Mouse (Mus musculus) intestine, embryonic 16.5 days (tissue): ENCODE measurements at regions not wholly inside any gene's neighbourhood (a gene's known extent, or its start where the extent isn't known, plus 50 kb on each side); places are given as distances from the start of the nearest gene placed in this dataset.
"Not testable (repeated sequence)": the region's sequence is repeated elsewhere in the genome, so short reads cannot be mapped to it uniquely, and the experiment has no call there.

ENCODE experiments used
- ATAC-seq: fragments of 200-750 bp; cut with Nextera tagmentation; 2 replicates; pipeline ENCODE4 v1.8.0; 2017; ENCODE audit warnings: moderate TSS enrichment, moderate library complexity
- H3K27ac ChIP-seq: fragments of 300-500 bp; sonication (generic); 2 replicates; pipeline ENCODE4 v1.5.1; 2014; ENCODE audit warnings: mild to moderate bottlenecking, low read length
- H3K27me3 ChIP-seq: fragments of 300-500 bp; sonication (generic); replicated peaks from 2 replicates; pipeline ENCODE4 v1.6.1; 2014; ENCODE audit warnings: low read length, control low read depth, mixed read lengths; ENCODE audit not compliant: control insufficient read depth, insufficient read depth
- H3K36me3 ChIP-seq: fragments of 300-500 bp; sonication (generic); 2 replicates; pipeline ENCODE4 v1.6.1; 2014; ENCODE audit warnings: low read length, control low read depth; ENCODE audit not compliant: control insufficient read depth, insufficient read depth
- H3K4me1 ChIP-seq: fragments of 300-500 bp; sonication (generic); 2 replicates; pipeline ENCODE4 v1.6.1; 2014; ENCODE audit warnings: low read length, control low read depth, mixed read lengths; ENCODE audit not compliant: control insufficient read depth, insufficient read depth
- H3K4me2 ChIP-seq: fragments of 300-500 bp; sonication (generic); 2 replicates; pipeline ENCODE4 v1.6.1; 2014; ENCODE audit warnings: low read depth, low read length, control low read depth
- H3K4me3 ChIP-seq: fragments of 300-500 bp; sonication (generic); 2 replicates; pipeline ENCODE4 v1.5.1; 2014; ENCODE audit warnings: mild to moderate bottlenecking, low read length
- H3K9ac ChIP-seq: fragments of 300-500 bp; sonication (generic); 2 replicates; pipeline ENCODE4 v1.6.1; 2014; ENCODE audit warnings: low read depth, low read length
- H3K9me3 ChIP-seq: fragments of 300-500 bp; sonication (generic); 2 replicates; pipeline ENCODE4 v1.6.1; 2016; ENCODE audit warnings: low read length, control low read depth; ENCODE audit not compliant: control insufficient read depth
- WGBS: fragments of 180-500 bp; shearing (Covaris S2); extraction: QIAGEN DNeasy Blood & Tissue Kit; methylation state at CpG from one replicate; pipeline ENCODE4 v1.1.7; 2014; 5-methylcytosine and 5-hydroxymethylcytosine counted together

- Histone ChIP-seq H3K4me2 (no peak overlapping the region), H3K4me1 (peaks cover 4% of the 10 kb centered on the region), H3K9ac (no peak overlapping the region), H3K36me3 (no peaks in the 10 kb centered on the region), H3K27ac (no peak overlapping the region), H3K27me3 (no peaks in the 10 kb centered on the region), H3K9me3 (no peaks in the 10 kb centered on the region), H3K4me3 (no peak overlapping the region)
- ATAC-seq = no peak
- WGBS = 27% methylated on average over 1 of the region's 1 CpGs
Observed at GRCm38 (mm10) chr2:57185151-57185550, 52.3 kb upstream of the Gpd2 start.

GRCm38 (mm10) chr2:57183108-57183507, 54.3 kb upstream of the Gpd2 start:
- H3K4me3 ChIP-seq, H3K9me3 ChIP-seq, ATAC-seq, H3K27ac ChIP-seq, H3K27me3 ChIP-seq, H3K9ac ChIP-seq, H3K36me3 ChIP-seq, H3K4me2 ChIP-seq, H3K4me1 ChIP-seq: not testable (repeated sequence)
- WGBS = 64% methylated on average over 3 of the region's 3 CpGs

GRCm38 (mm10) chr2:57181692-57182541, 55.5 kb upstream of the Gpd2 start:
- WGBS = under 1% methylated on average over 37 of the region's 37 CpGs
- peak overlapping the region; percentile 60 for H3K4me2 ChIP-seq

GRCm38 (mm10) chr2:57181350-57181691, 56.1 kb upstream of the Gpd2 start:
- Histone ChIP-seq H3K4me1 (peaks cover 4% of the 10 kb centered on the region), H3K9ac (peak overlapping the region; percentile 78), H3K4me2 (peak overlapping the region; percentile 60), H3K9me3 (no peaks in the 10 kb centered on the region), H3K27me3 (no peaks in the 10 kb centered on the region), H3K36me3 (no peaks in the 10 kb centered on the region), H3K27ac (peak overlapping the region; percentile 92), H3K4me3 (peak overlapping the region; percentile 80)
- 9% methylated on average over 4 of the region's 4 CpGs for WGBS
- ATAC-seq = no peak

More at GRCm38 (mm10) chr2:57181692-57182541, 55.5 kb upstream of the Gpd2 start:
- Histone ChIP-seq H3K36me3 (no peaks in the 10 kb centered on the region), H3K4me3 (peak overlapping the region; percentile 80), H3K27me3 (no peaks in the 10 kb centered on the region), H3K9me3 (no peaks in the 10 kb centered on the region), H3K4me1 (peaks cover 4% of the 10 kb centered on the region), H3K9ac (peak overlapping the region; percentile 78), H3K27ac (peak overlapping the region; percentile 92)
- ATAC-seq = peak; percentile 99

GRCm38 (mm10) chr2:57178056-57178455, 54.3 kb upstream of the Nr4a2 start:
- ATAC-seq = no peak
- Histone ChIP-seq H3K9ac (no peak overlapping the region), H3K27ac (no peak overlapping the region), H3K9me3 (no peaks in the 10 kb centered on the region), H3K36me3 (no peaks in the 10 kb centered on the region), H3K27me3 (no peaks in the 10 kb centered on the region), H3K4me3 (no peak overlapping the region), H3K4me1 (peaks cover 4% of the 10 kb centered on the region), H3K4me2 (no peak overlapping the region)
- WGBS = 78% methylated on average over 6 of the region's 6 CpGs

- Histone ChIP-seq H3K4me3 (no peak overlapping the region), H3K9me3 (no peaks in the 10 kb centered on the region), H3K27me3 (no peaks in the 10 kb centered on the region), H3K36me3 (no peaks in the 10 kb centered on the region), H3K27ac (no peak overlapping the region), H3K4me2 (no peak overlapping the region), H3K4me1 (peaks cover 4% of the 10 kb centered on the region), H3K9ac (no peak overlapping the region)
- no peak for ATAC-seq
- 80% methylated on average over 7 of the region's 7 CpGs for WGBS
Observed at GRCm38 (mm10) chr2:57176547-57176946, 52.7 kb upstream of the Nr4a2 start.

GRCm38 (mm10) chr2:57175219-57175618, 51.4 kb upstream of the Nr4a2 start:
- Histone ChIP-seq H3K9me3 (no peaks in the 10 kb centered on the region), H3K9ac (no peak overlapping the region), H3K4me2 (no peak overlapping the region), H3K27me3 (no peaks in the 10 kb centered on the region), H3K27ac (no peak overlapping the region), H3K4me1 (no peaks in the 10 kb centered on the region), H3K36me3 (no peaks in the 10 kb centered on the region), H3K4me3 (no peak overlapping the region)
- no peak for ATAC-seq
- WGBS = 59% methylated on average over 1 of the region's 1 CpGs
